Mouse (Mus musculus) frontal cortex, postnatal 14 days (tissue): ENCODE data around the gene Actr8.

ENCODE experiments used
- DNase-seq, 2 experiments: peaks; one replicate each; pipeline ENCODE4 v3.0.0; 2022; ENCODE audit warnings: low spot score in 2 of 2

The Actr8 gene

DNA sequence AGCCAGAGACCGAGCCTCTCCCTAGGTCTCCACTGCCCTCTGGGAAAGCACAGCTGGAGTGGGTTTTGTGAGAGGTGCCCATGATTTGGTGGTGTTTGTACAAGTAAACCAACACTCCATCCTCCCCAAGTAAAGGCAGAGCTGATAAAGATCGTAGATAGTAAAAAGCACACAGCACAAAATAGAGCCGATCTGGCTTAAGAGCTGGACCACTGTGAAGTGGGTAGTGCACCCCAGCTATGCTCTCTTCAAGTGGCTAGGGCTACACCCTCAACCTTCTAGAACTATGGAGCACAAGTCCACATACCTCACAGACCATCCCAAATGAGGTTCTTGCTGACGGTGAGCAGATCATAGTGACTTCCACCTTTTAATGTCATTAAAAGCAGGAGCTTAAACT, 61.3 kb downstream of the Actr8 start:
- DNase-seq = no peak

DNA sequence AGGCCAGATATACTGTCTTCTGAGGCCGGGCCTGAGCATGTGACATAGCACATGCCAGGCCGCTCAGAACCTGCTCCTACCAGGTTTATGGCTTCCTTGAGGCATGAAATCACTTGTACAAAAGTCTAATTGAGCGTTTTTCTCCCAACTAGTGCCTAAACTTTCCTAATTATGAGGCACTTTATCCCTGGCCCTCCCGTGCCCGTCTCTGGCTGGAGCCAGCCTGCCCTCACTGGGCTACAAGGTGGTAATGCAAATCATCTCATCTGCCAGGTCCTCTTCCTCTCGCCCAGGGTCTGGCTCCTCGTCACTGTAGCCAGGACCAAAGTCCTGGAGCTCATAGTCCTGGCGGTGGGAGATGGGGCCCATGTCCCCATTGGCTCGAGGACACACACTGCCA, 63.7 kb downstream of the Actr8 start:
- DNase-seq = no peak

DNA sequence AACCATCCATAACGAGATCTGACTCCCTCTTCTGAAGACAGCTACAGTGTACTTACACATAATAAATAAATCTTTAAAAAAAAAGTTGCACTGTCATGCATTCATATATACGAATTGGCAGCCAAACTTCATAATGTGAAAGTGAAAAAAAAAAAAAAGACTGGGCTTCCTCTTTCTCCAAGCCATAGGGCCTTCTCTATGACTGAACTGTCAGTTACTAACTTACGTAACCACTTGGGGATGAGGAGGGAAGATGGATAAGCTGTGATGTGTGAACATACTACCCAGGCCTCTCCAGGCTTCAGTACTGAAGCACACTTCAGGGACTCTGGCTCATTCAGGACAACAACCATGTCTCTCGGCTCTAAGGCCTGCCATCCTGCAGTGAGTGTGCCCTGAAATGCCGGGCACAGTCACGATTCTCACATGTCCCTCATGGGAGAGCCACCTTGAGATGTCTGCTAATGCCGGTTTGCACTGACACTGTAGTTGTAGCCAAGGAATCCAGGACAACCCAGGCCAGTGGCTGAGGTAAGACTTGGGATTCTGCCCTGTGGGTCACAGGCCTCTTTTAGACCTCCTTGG, 65.3 kb downstream of the Actr8 start:
- DNase-seq = no peak

DNA sequence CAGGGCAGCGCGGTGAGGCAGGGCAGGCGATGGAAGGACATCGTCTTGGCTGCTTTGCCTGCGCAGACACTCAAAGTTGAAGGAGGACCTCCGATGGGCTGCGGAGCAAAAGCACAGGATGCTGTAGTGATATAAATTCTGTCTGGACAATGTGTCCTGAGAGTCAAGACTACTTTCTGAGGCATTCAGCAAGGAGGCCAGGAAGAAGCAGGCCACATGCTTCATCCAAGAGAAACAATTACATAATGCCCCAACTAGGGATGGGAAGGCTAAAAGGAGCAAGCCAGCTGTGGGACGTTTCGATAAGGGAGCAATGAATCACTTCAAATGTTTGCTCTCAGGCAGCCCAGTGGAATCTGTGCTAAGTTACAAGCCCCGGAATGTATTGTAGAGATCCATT, 67.1 kb downstream of the Actr8 start:
- DNase-seq = no peak

DNA sequence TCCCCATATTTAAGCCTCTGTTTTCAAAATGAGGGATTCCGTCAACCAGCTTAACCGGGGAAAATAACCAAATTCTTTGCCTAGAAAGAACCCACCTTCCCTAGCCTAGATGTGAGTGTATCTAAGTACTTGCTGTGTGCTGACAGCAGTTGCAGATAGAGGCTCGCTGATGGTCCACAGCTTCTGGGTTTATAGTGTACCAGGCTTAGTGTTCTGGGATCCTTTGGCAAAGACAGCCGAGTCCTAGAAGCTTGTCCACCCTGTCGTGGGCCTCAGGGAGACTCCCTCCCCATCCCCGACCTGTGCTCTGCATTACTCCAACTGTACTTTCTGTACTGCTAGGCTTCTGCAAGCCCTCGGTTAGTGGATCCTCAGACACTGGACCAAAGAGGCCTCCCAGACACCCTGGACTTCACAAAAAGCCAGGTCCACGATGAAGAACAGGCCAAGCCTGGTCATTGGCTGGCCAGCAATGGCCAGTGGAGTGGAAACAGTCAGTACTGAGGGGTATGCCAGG, 67.6 kb downstream of the Actr8 start:
- no peak for DNase-seq

DNA sequence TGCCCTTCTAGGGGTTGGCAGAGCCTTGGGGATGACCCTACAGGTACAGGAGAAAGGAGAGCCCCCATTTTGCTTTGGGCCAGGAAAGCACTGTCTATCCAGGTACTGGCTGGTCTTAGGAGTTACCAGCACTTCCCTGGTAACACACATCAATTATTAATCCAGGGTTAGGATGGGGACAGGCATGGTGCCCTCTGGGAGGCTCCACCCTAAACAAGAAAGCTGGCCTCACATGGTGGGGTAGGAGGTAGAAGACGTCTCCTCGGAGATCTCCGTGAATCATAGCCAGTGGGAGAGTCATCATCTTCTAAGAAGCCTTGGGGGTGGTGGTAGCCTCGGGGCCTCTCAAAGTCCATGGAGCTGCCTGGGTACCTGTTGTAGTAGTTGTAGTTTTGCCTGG, 68.8 kb downstream of the Actr8 start:
- DNase-seq = no peak

DNA sequence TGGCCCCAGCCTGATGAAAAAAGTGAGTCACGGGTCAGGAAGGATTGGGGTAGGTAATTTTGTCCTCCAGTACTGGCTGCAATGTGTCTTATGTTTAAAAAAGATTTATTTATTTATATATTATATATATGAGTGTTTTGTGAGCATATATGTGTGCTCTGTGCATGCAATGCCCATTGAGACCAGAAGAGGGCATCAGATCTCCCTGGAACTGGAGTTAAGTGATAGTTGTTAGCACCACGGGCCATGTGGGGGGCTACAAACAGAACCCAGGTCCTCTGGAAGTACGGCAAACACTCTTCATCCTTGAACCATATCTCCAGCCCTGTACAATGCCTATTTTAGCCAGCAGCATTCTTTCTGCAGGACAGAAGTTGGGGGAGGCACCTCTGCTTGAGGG, 69.9 kb downstream of the Actr8 start:
- no peak for DNase-seq

DNA sequence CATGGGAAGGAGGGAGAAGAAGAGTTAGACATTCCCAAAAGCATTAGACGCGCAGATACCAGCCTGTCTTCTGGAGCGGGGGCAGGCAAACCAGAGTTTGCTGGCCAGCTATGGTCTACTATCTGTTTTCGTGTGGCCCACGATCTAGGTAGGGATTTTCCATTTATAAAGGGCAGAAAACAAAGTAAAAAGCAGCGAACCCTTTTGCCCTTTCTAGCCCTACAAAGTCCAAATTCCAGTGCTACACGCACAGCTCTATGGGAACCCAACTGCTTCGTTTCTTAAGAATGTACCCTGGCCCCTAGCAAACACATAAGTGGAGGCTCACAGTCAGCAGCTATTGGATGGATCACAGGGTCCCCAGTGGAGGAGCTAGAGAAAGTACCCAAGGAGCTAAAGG, 72.1 kb downstream of the Actr8 start:
- no peak for DNase-seq

DNA sequence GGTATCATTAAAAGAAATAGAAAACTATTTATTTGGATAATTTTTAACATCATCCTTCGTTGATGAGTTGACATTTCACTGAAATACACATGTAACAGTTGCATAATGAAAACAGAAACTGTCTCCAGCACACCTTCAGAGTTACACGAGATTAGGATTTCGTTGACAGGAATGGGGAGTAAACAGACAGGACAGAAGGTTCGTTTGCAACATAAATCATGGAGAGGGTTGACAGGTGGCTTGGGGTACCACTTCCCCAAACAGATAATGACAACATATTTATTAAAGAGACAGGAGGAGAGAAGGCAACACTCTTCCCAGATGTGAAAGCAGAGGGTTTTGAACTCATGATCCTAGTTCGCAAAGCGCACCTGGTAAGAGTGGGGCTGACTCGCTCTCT, 76.8 kb downstream of the Actr8 start:
- DNase-seq = no peak
